Mouse (Mus musculus) megakaryocyte, embryonic 14.5 days (primary cell): Measurements from ENCODE around the gene Gm45623. TPM values are rescaled to one million over a fixed set of nuclear protein-coding genes. Genes with fewer than 3 reads are reported as not detected.
A peak's percentile ranks its signal among the peaks of the same experiment; 100 is the strongest.

Source experiments
- H3K27me3 ChIP-seq: replicated peaks from 2 replicates; pipeline ENCODE3; 2012; ENCODE audit warnings: inconsistent platforms
- H3K36me3 ChIP-seq: replicated peaks from 2 replicates; pipeline ENCODE3; 2012; ENCODE audit warnings: low read length, inconsistent platforms, mixed read lengths
- H3K4me1 ChIP-seq: 2 replicates; pipeline ENCODE4 v1.6.1; 2012; ENCODE audit warnings: inconsistent platforms
- H3K4me3 ChIP-seq: replicated peaks from 2 replicates; pipeline ENCODE3; 2012; ENCODE audit warnings: moderate library complexity, mild to moderate bottlenecking, inconsistent platforms
- H3K9me3 ChIP-seq: 2 replicates; pipeline ENCODE4 v1.6.1; 2012; ENCODE audit warnings: inconsistent platforms
- FLI1 ChIP-seq: IDR thresholded peaks from 2 replicates; pipeline ENCODE4 v1.6.1; 2012; ENCODE audit warnings: low read length, inconsistent platforms, mixed read lengths
- GATA1 ChIP-seq: IDR thresholded peaks from 3 replicates; pipeline ENCODE4 v1.6.1; 2012; ENCODE audit warnings: mixed read lengths, low read length, inconsistent platforms, borderline replicate concordance
- polyA plus RNA-seq: library from polyadenylated mRNA; stranded (reverse); fragments of >175 nt; gene quantifications from 2 replicates; pipeline ENCODE4 v1.2.3, GENCODE M21; 2012; ENCODE audit warnings: low replicate concordance; ENCODE audit not compliant: insufficient read depth

The Gm45623 gene
- polyA plus RNA-seq, 1 experiment, result not detected

DNA sequence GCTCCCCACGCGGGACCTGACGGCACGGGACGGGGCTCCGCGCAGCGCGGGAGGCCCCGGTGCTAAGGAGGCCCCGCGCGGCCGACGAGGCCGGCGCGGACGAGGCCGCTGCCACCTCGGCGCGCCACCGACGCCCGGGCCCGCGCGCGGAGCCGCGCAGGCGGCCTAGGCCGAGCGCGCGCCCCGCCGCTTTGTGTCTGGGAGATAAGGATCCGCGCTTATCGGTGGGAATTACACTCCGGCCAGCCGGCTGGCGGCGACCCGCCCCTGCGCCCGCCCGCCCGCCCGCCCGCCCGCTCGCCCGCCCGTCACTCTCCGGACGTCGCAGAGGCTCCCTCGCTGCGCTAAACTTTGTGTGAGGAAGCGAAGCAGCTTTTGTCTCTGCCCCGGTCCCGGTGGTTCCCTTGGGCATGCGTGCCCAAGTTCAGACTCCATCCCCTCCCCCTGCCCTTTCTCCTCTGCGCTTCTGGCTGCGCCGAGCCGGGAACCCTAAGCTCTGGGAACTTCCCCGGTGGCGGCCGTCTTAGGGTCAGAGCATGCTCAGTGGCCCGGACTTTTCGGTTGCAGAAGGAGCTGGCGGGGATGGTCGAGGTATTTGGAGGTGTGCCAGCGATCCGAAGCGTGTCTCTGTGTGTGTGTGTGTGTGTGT lies 50.3 kb downstream of the Gm45623 start:
- TF ChIP-seq GATA1 (no peak), FLI1 (no peak)
- Histone ChIP-seq H3K27me3 (peaks cover under 1% of the 10 kb centered on the region), H3K36me3 (peaks cover 22% of the 10 kb centered on the region), H3K4me1 (peaks cover 41% of the 10 kb centered on the region), H3K9me3 (peaks cover 5% of the 10 kb centered on the region; the same call in 1 of the 2 replicates), H3K4me3 (peak overlapping the region; percentile 93)

DNA sequence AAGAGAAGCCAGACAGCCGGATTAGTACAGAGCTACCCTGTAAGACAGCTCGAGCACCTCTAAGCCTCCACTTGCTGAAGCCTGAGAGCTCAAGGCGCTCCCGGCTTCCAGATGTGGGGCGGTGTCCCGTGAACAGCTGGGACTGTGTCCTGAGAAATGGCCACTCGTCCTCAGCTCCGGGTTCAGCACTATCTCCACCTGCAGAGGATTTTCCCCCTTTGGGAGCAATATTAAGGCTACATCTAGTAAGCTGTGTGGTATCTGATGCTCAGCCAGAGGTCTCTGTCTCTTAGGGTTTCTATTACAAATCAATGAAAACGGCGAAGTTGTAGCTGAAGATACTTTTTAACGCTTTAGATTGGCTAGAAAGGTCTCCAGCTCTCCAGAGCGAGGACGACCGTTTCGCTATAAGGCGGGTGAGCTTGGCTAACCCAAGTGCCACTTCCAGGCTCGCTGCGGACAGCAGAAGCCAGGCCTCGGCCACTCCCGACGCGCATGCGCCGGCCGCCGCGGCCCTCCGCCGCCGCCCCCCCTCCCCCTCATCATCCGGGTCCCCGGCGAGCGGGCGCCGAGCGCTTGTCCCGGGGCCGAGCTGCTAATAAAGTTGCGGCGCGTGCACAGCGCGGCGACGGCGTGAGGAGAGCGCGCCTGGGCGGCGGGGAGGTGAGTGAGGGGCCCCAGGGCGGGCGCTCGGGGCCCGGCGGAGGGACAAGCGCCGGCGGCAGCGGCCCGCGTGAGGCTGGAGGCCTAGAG lies 51.0 kb downstream of the Gm45623 start, which contains the start of gene Smad5:
Gene Smad5, plus strand, starts transcription at position 542 of the 753 bp plus-strand sequence.
- peaks cover 19% of the 10 kb centered on the region for H3K36me3 ChIP-seq
- TF ChIP-seq FLI1, result no peak
- TF ChIP-seq GATA1, result no peak
- H3K9me3 ChIP-seq, result peaks cover 5% of the 10 kb centered on the region; the same call in 1 of the 2 replicates
- peak within 1 kb of the TSS; percentile 93 for H3K4me3 ChIP-seq
- H3K27me3 ChIP-seq, result peaks cover 4% of the 10 kb centered on the region
- peaks cover 41% of the 10 kb centered on the region for H3K4me1 ChIP-seq

Other genes with a start within 250 kb of the Gm45623 start
- gene Fbxl21, start 231.4 kb downstream of the Gm45623 start, polyA plus RNA-seq, result not detected in 2 replicates
- gene Lect2, start 205.3 kb downstream of the Gm45623 start, polyA plus RNA-seq, result not detected in 2 replicates
- 7.2 TPM in 1 of 2 replicates, not detected in the other for gene Tgfbi, start 144.3 kb downstream of the Gm45623 start, polyA plus RNA-seq
- 0.86 TPM in 1 of 2 replicates, not detected in the other for gene Smad5, start 50.8 kb downstream of the Gm45623 start, polyA plus RNA-seq
- not detected in 2 replicates for gene Trpc7, start 142.2 kb upstream of the Gm45623 start, polyA plus RNA-seq